Mouse (Mus musculus): ENCODE results near the gene Foxn3.

Foxn3 gene

GRCm38 (mm10) chr12:99330822-99331285 lies 232.5 kb downstream of the Foxn3 start:
- no peak for DNase-seq (ENCODE audit: low spot score)

GRCm38 (mm10) chr12:99329301-99330257 lies 233.8 kb downstream of the Foxn3 start:
- peak; percentile 77 for DNase-seq (ENCODE audit: low spot score)

- DNase-seq (ENCODE audit: low spot score): no peak
Measured at GRCm38 (mm10) chr12:99326157-99326556, 237.2 kb downstream of the Foxn3 start.

- DNase-seq (ENCODE audit: low spot score): peak; percentile 48
Measured at GRCm38 (mm10) chr12:99321633-99322431, 241.6 kb downstream of the Foxn3 start.

- no peak for DNase-seq (ENCODE audit: low spot score)
Measured at GRCm38 (mm10) chr12:99320966-99321496, 242.4 kb downstream of the Foxn3 start.

- DNase-seq (ENCODE audit: low spot score): no peak
Measured at GRCm38 (mm10) chr12:99319896-99320295, 243.5 kb downstream of the Foxn3 start.

GRCm38 (mm10) chr12:99319171-99319570 lies 244.2 kb downstream of the Foxn3 start:
- DNase-seq (ENCODE audit: low spot score): no peak

GRCm38 (mm10) chr12:99315931-99316330 lies 247.5 kb downstream of the Foxn3 start:
- DNase-seq (ENCODE audit: low spot score): no peak

GRCm38 (mm10) chr12:99314817-99315216 lies 248.6 kb downstream of the Foxn3 start:
- no peak for DNase-seq (ENCODE audit: low spot score)

- DNase-seq (ENCODE audit: low spot score): no peak
Measured at GRCm38 (mm10) chr12:99311303-99311702, 252.1 kb downstream of the Foxn3 start.

- no peak for DNase-seq (ENCODE audit: low spot score)
Measured at GRCm38 (mm10) chr12:99309937-99310336, 253.4 kb downstream of the Foxn3 start.

- no peak for DNase-seq (ENCODE audit: low spot score)
Measured at GRCm38 (mm10) chr12:99308541-99309089, 254.8 kb downstream of the Foxn3 start.

GRCm38 (mm10) chr12:99306536-99307204 lies 256.7 kb downstream of the Foxn3 start:
- DNase-seq (ENCODE audit: low spot score): no peak

GRCm38 (mm10) chr12:99305784-99306535 lies 257.4 kb downstream of the Foxn3 start:
- no peak for DNase-seq (ENCODE audit: low spot score)

GRCm38 (mm10) chr12:99305324-99305723 lies 258.1 kb downstream of the Foxn3 start:
- DNase-seq (ENCODE audit: low spot score): no peak

GRCm38 (mm10) chr12:99304056-99304455 lies 259.3 kb downstream of the Foxn3 start:
- DNase-seq (ENCODE audit: low spot score): no peak

- no peak for DNase-seq (ENCODE audit: low spot score)
Measured at GRCm38 (mm10) chr12:99303581-99303980, 259.8 kb downstream of the Foxn3 start.

GRCm38 (mm10) chr12:99299900-99300299 lies 263.5 kb downstream of the Foxn3 start:
- no peak for DNase-seq (ENCODE audit: low spot score)

GRCm38 (mm10) chr12:99298851-99299600 lies 264.4 kb downstream of the Foxn3 start:
- no peak for DNase-seq (ENCODE audit: low spot score)

GRCm38 (mm10) chr12:99298242-99298641 lies 265.1 kb downstream of the Foxn3 start:
- DNase-seq (ENCODE audit: low spot score): no peak

Data from T-cell, adult 2 months (primary cell).